In genomic region chr10:79865801-79866295, GRCm38 (mm10) we compare ENCODE assay signal across 9 mouse cellular contexts. TPM values are rescaled to one million over a fixed set of nuclear protein-coding genes. Genes with fewer than 3 reads are reported as not detected.
A peak's percentile ranks its signal among the peaks of the same experiment; 100 is the strongest.
DNase-seq lines count a peak whose midpoint lies in the region; ATAC-seq and TF ChIP-seq lines count a peak whose summit lies in the region.
"Had no signal": no experiment of that assay in that cellular context is flagged by ENCODE, and none has a peak within 500 bp of the region (broad histone marks: within the 10 kb centered on the region; RNA-seq: fewer than 3 reads in every experiment).

No protein-coding gene starts in this region.

- ATAC-seq in forebrain, postnatal 0 days: peak; percentile 4; the same call in 1 of the 2 replicates
- peak; percentile 11; the same call in 1 of the 2 replicates for ATAC-seq in liver, embryonic 14.5 days (ENCODE audit: insufficient read depth)

- H3K27ac ChIP-seq in liver, adult 2 months (replicated peaks; ENCODE audit: insufficient read depth, low read depth, low read length): no peak overlapping the region
- no peak overlapping the region for H3K27ac ChIP-seq in bone marrow macrophage, adult 2 months (ENCODE audit: insufficient read depth, low read depth, low read length)
- H3K27ac ChIP-seq in forebrain, postnatal 0 days (ENCODE audit: low read depth, low read length): 0 out of 2 replicates have a peak overlapping the region, but pooled peaks have one; percentile 15
- H3K27ac ChIP-seq in liver, embryonic 14.5 days: no peak overlapping the region

- H3K36me3 ChIP-seq in liver, adult 2 months (ENCODE audit: control insufficient read depth, insufficient read depth, low read length): peaks cover 9% of the 10 kb centered on the region
- peaks cover 79% of the 10 kb centered on the region for H3K36me3 ChIP-seq in forebrain, postnatal 0 days (ENCODE audit: insufficient read depth)
- peaks cover 32% of the 10 kb centered on the region for H3K36me3 ChIP-seq in liver, embryonic 14.5 days (replicated peaks; ENCODE audit: control insufficient read depth, insufficient read depth, low read depth)

- no peak overlapping the region for H3K4me3 ChIP-seq in liver, adult 2 months (ENCODE audit: insufficient read depth, low read depth, low read length)
- no peak overlapping the region for H3K4me3 ChIP-seq in bone marrow macrophage, adult 2 months (ENCODE audit: insufficient read depth, low read length)
- no peak overlapping the region for H3K4me3 ChIP-seq in forebrain, postnatal 0 days (ENCODE audit: low read depth, low read length)
- no peak overlapping the region for H3K4me3 ChIP-seq in liver, embryonic 14.5 days (ENCODE audit: insufficient read depth in 1 of 2, low read depth in 2 of 2, low read length in 2 of 2)

- no peaks in the 10 kb centered on the region for H3K27me3 ChIP-seq in liver, adult 2 months (ENCODE audit: control insufficient read depth, insufficient read depth, low read length)
- no peaks in the 10 kb centered on the region for H3K27me3 ChIP-seq in forebrain, postnatal 0 days (ENCODE audit: insufficient read depth, low read length)
- no peaks in the 10 kb centered on the region for H3K27me3 ChIP-seq in liver, embryonic 14.5 days (ENCODE audit: control insufficient read depth, insufficient read depth, low read length)

- DNase-seq in liver, adult 2 months (ENCODE audit: extremely low read depth, low read depth, low spot score): peak; percentile 40
- no peak for DNase-seq in liver
- DNase-seq in forebrain, postnatal 0 days: no peak
- no peak for DNase-seq in liver, embryonic 14.5 days (ENCODE audit: low read depth in 3 of 3, low spot score in 3 of 3)
- no peak for DNase-seq in frontal cortex, adult 2 months (ENCODE audit: extremely low spot score in 1 of 2, low spot score in 1 of 2)
- DNase-seq in spleen, adult 18-20 months: no peak
- DNase-seq in thymus, postnatal 25 days: no peak

- TF ChIP-seq POLR2A in liver, adult 2 months (IDR thresholded peaks at IDR 0.05; ENCODE audit: extremely low read depth, insufficient read depth, low read length): no peak
- no peak for TF ChIP-seq POLR2A in bone marrow macrophage, adult 2 months (IDR thresholded peaks at IDR 0.05; ENCODE audit: borderline replicate concordance, low read depth, low read length)

- H3K9ac ChIP-seq in liver, adult 2 months (ENCODE audit: low read depth, low read length): no peak overlapping the region
- no peak overlapping the region for H3K9ac ChIP-seq in forebrain, postnatal 0 days
- H3K9ac ChIP-seq in liver, embryonic 14.5 days (replicated peaks): no peak overlapping the region

- no peak overlapping the region for H3K4me2 ChIP-seq in forebrain, postnatal 0 days (ENCODE audit: low read depth)
- no peak overlapping the region for H3K4me2 ChIP-seq in liver, embryonic 14.5 days (ENCODE audit: low read depth)

- H3K9me3 ChIP-seq in forebrain, postnatal 0 days (ENCODE audit: low read length): no peaks in the 10 kb centered on the region
- no peaks in the 10 kb centered on the region for H3K9me3 ChIP-seq in liver, embryonic 14.5 days (ENCODE audit: control insufficient read depth, low read length)

- no peaks in the 10 kb centered on the region for H3K79me2 ChIP-seq in liver, adult 2 months (ENCODE audit: control insufficient read depth, insufficient read depth, low read length)

- WGBS in liver, adult 2 months: 47% methylated on average over 19 of the region's 19 CpGs
- 73% methylated on average over 19 of the region's 19 CpGs for WGBS in forebrain, postnatal 0 days
- 60% methylated on average over 19 of the region's 19 CpGs for WGBS in liver, embryonic 14.5 days (ENCODE audit: insufficient replicate concordance)

- TF ChIP-seq CTCF in liver, adult 2 months (IDR thresholded peaks at IDR 0.05; ENCODE audit: low read depth, low read length): peak; percentile 83
- TF ChIP-seq CTCF in bone marrow macrophage, adult 2 months (IDR thresholded peaks at IDR 0.05; ENCODE audit: low read depth, low read length): peak; percentile 28; the same call in 1 of the 2 replicates
- peak; percentile 47 for TF ChIP-seq CTCF in forebrain, postnatal 0 days (IDR thresholded peaks at IDR 0.05; ENCODE audit: low read depth)
- peak; percentile 73 for TF ChIP-seq CTCF in liver, embryonic 14.5 days (IDR thresholded peaks at IDR 0.05; ENCODE audit: low read depth)

- H3K4me1 ChIP-seq in liver, adult 2 months (ENCODE audit: control insufficient read depth, insufficient read depth, low read length): no peaks in the 10 kb centered on the region; the same call in 1 of the 2 replicates
- H3K4me1 ChIP-seq in bone marrow macrophage, adult 2 months (ENCODE audit: control insufficient read depth, insufficient read depth, low read length): no peaks in the 10 kb centered on the region
- no peaks in the 10 kb centered on the region for H3K4me1 ChIP-seq in forebrain, postnatal 0 days (ENCODE audit: insufficient read depth)
- no peaks in the 10 kb centered on the region for H3K4me1 ChIP-seq in liver, embryonic 14.5 days (replicated peaks; ENCODE audit: control insufficient read depth in 2 of 2, insufficient read depth in 2 of 2, low read length in 1 of 2)

- TF ChIP-seq EP300 in liver, embryonic 14.5 days (IDR thresholded peaks at IDR 0.05; ENCODE audit: low read depth): no peak

RNA-seq across cellular contexts. Expression of gene Prtn3, which starts 8.4 kb away (rescaled TPM):
- total RNA-seq in liver, adult 2 months (2014; rRNA removed): 0.40 TPM in 1 of 2 replicates, not detected in the other
- 0.20 and 1.1 TPM in 2 replicates for polyA plus RNA-seq in liver, adult 2 months (2012; rRNA removed)
- not detected in 2 replicates for polyA plus RNA-seq in bone marrow macrophage, adult 2 months (2012; ENCODE audit: insufficient read depth, insufficient read length, missing spikeins)
- total RNA-seq in forebrain, postnatal 0 days (2014; rRNA removed): 4.9 and 7.8 TPM in 2 replicates
- 14.9 and 15.4 TPM in 2 replicates for polyA plus RNA-seq in forebrain, postnatal 0 days (2015; fragmentation: Nextera tagmentation; extraction: Ambion mirVana)
- 133 and 152 TPM in 2 replicates for polyA plus RNA-seq in liver, embryonic 14.5 days (2012; rRNA removed)
- 86.8 and 132 TPM in 2 replicates for polyA plus RNA-seq in liver, embryonic 14.5 days (2014; fragmentation: Nextera tagmentation; extraction: Ambion mirVana)
- 5.8 and 6.7 TPM in 2 replicates for polyA plus RNA-seq in frontal cortex, adult 2 months (2012; rRNA removed)

RNA-seq across cellular contexts. Expression of gene Plppr3, which starts 8.6 kb away (rescaled TPM):
- under 0.01 TPM in 1 of 2 replicates, not detected in the other for total RNA-seq in liver, adult 2 months (2014; rRNA removed)
- polyA plus RNA-seq in liver, adult 2 months (2012; rRNA removed): 0.38 and 0.47 TPM in 2 replicates
- polyA plus RNA-seq in bone marrow macrophage, adult 2 months (2012; ENCODE audit: insufficient read depth, insufficient read length, missing spikeins): not detected in 2 replicates
- 427 and 473 TPM in 2 replicates for total RNA-seq in forebrain, postnatal 0 days (2014; rRNA removed)
- 309 and 328 TPM in 2 replicates for polyA plus RNA-seq in forebrain, postnatal 0 days (2015; fragmentation: Nextera tagmentation; extraction: Ambion mirVana)
- 6.7 and 7.0 TPM in 2 replicates for polyA plus RNA-seq in liver, embryonic 14.5 days (2012; rRNA removed)
- 2.8 and 3.0 TPM in 2 replicates for polyA plus RNA-seq in liver, embryonic 14.5 days (2014; fragmentation: Nextera tagmentation; extraction: Ambion mirVana)
- polyA plus RNA-seq in frontal cortex, adult 2 months (2012; rRNA removed): 124 and 134 TPM in 2 replicates

RNA-seq across cellular contexts. Expression of gene Ptbp1, which starts 11.6 kb away (rescaled TPM):
- 43.9 and 86.1 TPM in 2 replicates for total RNA-seq in liver, adult 2 months (2014; rRNA removed)
- polyA plus RNA-seq in liver, adult 2 months (2012; rRNA removed): 77.6 and 103 TPM in 2 replicates
- polyA plus RNA-seq in bone marrow macrophage, adult 2 months (2012; ENCODE audit: insufficient read depth, insufficient read length, missing spikeins): 129 and 141 TPM in 2 replicates
- total RNA-seq in forebrain, postnatal 0 days (2014; rRNA removed): 92.9 and 97.3 TPM in 2 replicates
- 53.7 and 55.7 TPM in 2 replicates for polyA plus RNA-seq in forebrain, postnatal 0 days (2015; fragmentation: Nextera tagmentation; extraction: Ambion mirVana)
- polyA plus RNA-seq in liver, embryonic 14.5 days (2012; rRNA removed): 118 and 126 TPM in 2 replicates
- polyA plus RNA-seq in liver, embryonic 14.5 days (2014; fragmentation: Nextera tagmentation; extraction: Ambion mirVana): 84.5 and 99.8 TPM in 2 replicates
- polyA plus RNA-seq in frontal cortex, adult 2 months (2012; rRNA removed): 59.5 and 71.5 TPM in 2 replicates

RNA-seq across cellular contexts. Expression of gene Elane, which starts 20.2 kb away (rescaled TPM):
- total RNA-seq in liver, adult 2 months (2014; rRNA removed): 0.20 TPM in 1 of 2 replicates, not detected in the other
- polyA plus RNA-seq in liver, adult 2 months (2012; rRNA removed): 0.12 and 0.15 TPM in 2 replicates
- 0.75 TPM in 1 of 2 replicates, not detected in the other for polyA plus RNA-seq in bone marrow macrophage, adult 2 months (2012; ENCODE audit: insufficient read depth, insufficient read length, missing spikeins)
- not detected in 2 replicates for total RNA-seq in forebrain, postnatal 0 days (2014; rRNA removed)
- 0.15 TPM in 1 of 2 replicates, not detected in the other for polyA plus RNA-seq in forebrain, postnatal 0 days (2015; fragmentation: Nextera tagmentation; extraction: Ambion mirVana)
- 52.2 and 61.9 TPM in 2 replicates for polyA plus RNA-seq in liver, embryonic 14.5 days (2012; rRNA removed)
- polyA plus RNA-seq in liver, embryonic 14.5 days (2014; fragmentation: Nextera tagmentation; extraction: Ambion mirVana): 116 and 151 TPM in 2 replicates
- 0.27 TPM in 1 of 2 replicates, not detected in the other for polyA plus RNA-seq in frontal cortex, adult 2 months (2012; rRNA removed)
- polyA plus RNA-seq: neural tube, embryonic 11.5 days had no signal

RNA-seq across cellular contexts. Expression of gene Cfd, which starts 24.8 kb away (rescaled TPM):
- 5.7 and 11.3 TPM in 2 replicates for total RNA-seq in liver, adult 2 months (2014; rRNA removed)
- 0.37 and 0.98 TPM in 2 replicates for polyA plus RNA-seq in liver, adult 2 months (2012; rRNA removed)
- 1.3 TPM in 1 of 2 replicates, not detected in the other for polyA plus RNA-seq in bone marrow macrophage, adult 2 months (2012; ENCODE audit: insufficient read depth, insufficient read length, missing spikeins)
- total RNA-seq in forebrain, postnatal 0 days (2014; rRNA removed): not detected in 2 replicates
- polyA plus RNA-seq in forebrain, postnatal 0 days (2015; fragmentation: Nextera tagmentation; extraction: Ambion mirVana): not detected in 2 replicates
- polyA plus RNA-seq in liver, embryonic 14.5 days (2012; rRNA removed): 0.14 and 0.29 TPM in 2 replicates
- not detected in 2 replicates for polyA plus RNA-seq in liver, embryonic 14.5 days (2014; fragmentation: Nextera tagmentation; extraction: Ambion mirVana)
- 1.1 and 3.5 TPM in 2 replicates for polyA plus RNA-seq in frontal cortex, adult 2 months (2012; rRNA removed)
- polyA plus RNA-seq: neural tube, embryonic 11.5 days had no signal

Comparison
In these comparisons a context has a peak if more than half of its experiments do, and no peak if none do; other contexts are left out.
1. CTCF ChIP-seq: peak in every context shown above with its lines; median percentile 83 in liver, adult 2 months; 73 in liver, embryonic 14.5 days; 47 in forebrain, postnatal 0 days; 28 in bone marrow macrophage, adult 2 months.
2. RNA of gene Plppr3, which starts 8.6 kb away (polyA plus RNA-seq): 309 to 328 TPM in forebrain, postnatal 0 days and 124 to 134 TPM in frontal cortex, adult 2 months; 2.8 to 7.0 TPM in liver, embryonic 14.5 days, 0.38 to 0.47 TPM in liver, adult 2 months and not detected in bone marrow macrophage, adult 2 months; every median in the first group is over 10 times any median in the second.